Mouse (Mus musculus): ENCODE results near the gene Fig4. TPM values are rescaled to one million over a fixed set of nuclear protein-coding genes. Genes with fewer than 3 reads are reported as not detected.

The Fig4 gene
- polyA plus RNA-seq, 1 experiment = 16.3 TPM

- Histone ChIP-seq H3K27ac (ENCODE audit: insufficient read depth, low read depth, low read length) (no peak overlapping the region), H3K4me3 (ENCODE audit: insufficient read depth, low read length) (no peak overlapping the region), H3K4me1 (ENCODE audit: control insufficient read depth, insufficient read depth, low read length) (no peaks in the 10 kb centered on the region)
- TF ChIP-seq POLR2A (IDR thresholded peaks at IDR 0.05; ENCODE audit: borderline replicate concordance, low read depth, low read length) = no peak
- no peak for TF ChIP-seq CTCF (IDR thresholded peaks at IDR 0.05; ENCODE audit: low read depth, low read length)
These were observed 56.9 kb downstream of the Fig4 start for GRCm38 (mm10) chr10:41246111-41246510.

- no peak for TF ChIP-seq POLR2A (IDR thresholded peaks at IDR 0.05; ENCODE audit: borderline replicate concordance, low read depth, low read length)
- TF ChIP-seq CTCF (IDR thresholded peaks at IDR 0.05; ENCODE audit: low read depth, low read length) = no peak
- Histone ChIP-seq H3K4me3 (ENCODE audit: insufficient read depth, low read length) (no peak overlapping the region), H3K27ac (ENCODE audit: insufficient read depth, low read depth, low read length) (no peak overlapping the region), H3K4me1 (ENCODE audit: control insufficient read depth, insufficient read depth, low read length) (no peaks in the 10 kb centered on the region)
These were observed 57.6 kb downstream of the Fig4 start for GRCm38 (mm10) chr10:41245477-41245876.

GRCm38 (mm10) chr10:41245028-41245427, 58.0 kb downstream of the Fig4 start:
- Histone ChIP-seq H3K4me1 (ENCODE audit: control insufficient read depth, insufficient read depth, low read length) (no peaks in the 10 kb centered on the region), H3K4me3 (ENCODE audit: insufficient read depth, low read length) (no peak overlapping the region), H3K27ac (ENCODE audit: insufficient read depth, low read depth, low read length) (no peak overlapping the region)
- TF ChIP-seq POLR2A (IDR thresholded peaks at IDR 0.05; ENCODE audit: borderline replicate concordance, low read depth, low read length) = no peak
- TF ChIP-seq CTCF (IDR thresholded peaks at IDR 0.05; ENCODE audit: low read depth, low read length) = no peak

GRCm38 (mm10) chr10:41243930-41244329, 59.1 kb downstream of the Fig4 start:
- H3K27ac ChIP-seq (ENCODE audit: insufficient read depth, low read depth, low read length) = no peak overlapping the region
- H3K4me1 ChIP-seq (ENCODE audit: control insufficient read depth, insufficient read depth, low read length) = no peaks in the 10 kb centered on the region
- TF ChIP-seq CTCF (IDR thresholded peaks at IDR 0.05; ENCODE audit: low read depth, low read length) = no peak
- TF ChIP-seq POLR2A (IDR thresholded peaks at IDR 0.05; ENCODE audit: borderline replicate concordance, low read depth, low read length) = no peak
- no peak overlapping the region for H3K4me3 ChIP-seq (ENCODE audit: insufficient read depth, low read length)

GRCm38 (mm10) chr10:41241558-41242242, 61.4 kb downstream of the Fig4 start:
- Histone ChIP-seq H3K27ac (ENCODE audit: insufficient read depth, low read depth, low read length) (no peak overlapping the region), H3K4me1 (ENCODE audit: control insufficient read depth, insufficient read depth, low read length) (no peaks in the 10 kb centered on the region), H3K4me3 (ENCODE audit: insufficient read depth, low read length) (no peak overlapping the region)
- TF ChIP-seq CTCF (IDR thresholded peaks at IDR 0.05; ENCODE audit: low read depth, low read length) (no peak), POLR2A (IDR thresholded peaks at IDR 0.05; ENCODE audit: borderline replicate concordance, low read depth, low read length) (no peak)

GRCm38 (mm10) chr10:41241080-41241479, 62.0 kb downstream of the Fig4 start:
- no peaks in the 10 kb centered on the region for H3K4me1 ChIP-seq (ENCODE audit: control insufficient read depth, insufficient read depth, low read length)
- no peak overlapping the region for H3K27ac ChIP-seq (ENCODE audit: insufficient read depth, low read depth, low read length)
- TF ChIP-seq CTCF (IDR thresholded peaks at IDR 0.05; ENCODE audit: low read depth, low read length) = no peak
- no peak for TF ChIP-seq POLR2A (IDR thresholded peaks at IDR 0.05; ENCODE audit: borderline replicate concordance, low read depth, low read length)
- H3K4me3 ChIP-seq (ENCODE audit: insufficient read depth, low read length) = no peak overlapping the region

- TF ChIP-seq CTCF (IDR thresholded peaks at IDR 0.05; ENCODE audit: low read depth, low read length) = no peak
- no peak for TF ChIP-seq POLR2A (IDR thresholded peaks at IDR 0.05; ENCODE audit: borderline replicate concordance, low read depth, low read length)
- Histone ChIP-seq H3K27ac (ENCODE audit: insufficient read depth, low read depth, low read length) (no peak overlapping the region), H3K4me3 (ENCODE audit: insufficient read depth, low read length) (no peak overlapping the region), H3K4me1 (ENCODE audit: control insufficient read depth, insufficient read depth, low read length) (no peaks in the 10 kb centered on the region)
These were observed 67.0 kb downstream of the Fig4 start for GRCm38 (mm10) chr10:41236020-41236419.

- H3K27ac ChIP-seq (ENCODE audit: insufficient read depth, low read depth, low read length) = no peak overlapping the region
- no peak overlapping the region for H3K4me3 ChIP-seq (ENCODE audit: insufficient read depth, low read length)
- no peak for TF ChIP-seq POLR2A (IDR thresholded peaks at IDR 0.05; ENCODE audit: borderline replicate concordance, low read depth, low read length)
- TF ChIP-seq CTCF (IDR thresholded peaks at IDR 0.05; ENCODE audit: low read depth, low read length) = no peak
- no peaks in the 10 kb centered on the region for H3K4me1 ChIP-seq (ENCODE audit: control insufficient read depth, insufficient read depth, low read length)
These were observed 67.5 kb downstream of the Fig4 start for GRCm38 (mm10) chr10:41235584-41235983.

GRCm38 (mm10) chr10:41235159-41235558, 67.9 kb downstream of the Fig4 start:
- Histone ChIP-seq H3K4me1 (ENCODE audit: control insufficient read depth, insufficient read depth, low read length) (no peaks in the 10 kb centered on the region), H3K4me3 (ENCODE audit: insufficient read depth, low read length) (no peak overlapping the region), H3K27ac (ENCODE audit: insufficient read depth, low read depth, low read length) (no peak overlapping the region)
- TF ChIP-seq CTCF (IDR thresholded peaks at IDR 0.05; ENCODE audit: low read depth, low read length) = no peak
- TF ChIP-seq POLR2A (IDR thresholded peaks at IDR 0.05; ENCODE audit: borderline replicate concordance, low read depth, low read length) = no peak

GRCm38 (mm10) chr10:41234552-41234951, 68.5 kb downstream of the Fig4 start:
- H3K27ac ChIP-seq (ENCODE audit: insufficient read depth, low read depth, low read length) = no peak overlapping the region
- no peak overlapping the region for H3K4me3 ChIP-seq (ENCODE audit: insufficient read depth, low read length)
- TF ChIP-seq POLR2A (IDR thresholded peaks at IDR 0.05; ENCODE audit: borderline replicate concordance, low read depth, low read length) (no peak), CTCF (IDR thresholded peaks at IDR 0.05; ENCODE audit: low read depth, low read length) (no peak)
- no peaks in the 10 kb centered on the region for H3K4me1 ChIP-seq (ENCODE audit: control insufficient read depth, insufficient read depth, low read length)
